ENCODE assay signal across 8 mouse cellular contexts in genomic region chr13:28512573-28513334, GRCm38 (mm10).
DNase-seq lines count a peak whose midpoint lies in the region; ATAC-seq and TF ChIP-seq lines count a peak whose summit lies in the region.

No protein-coding gene starts in this region.

- no peaks in the 10 kb centered on the region for H3K9me3 ChIP-seq in heart, postnatal 0 days (replicated peaks; ENCODE audit: control insufficient read depth, low read length)
- no peaks in the 10 kb centered on the region for H3K9me3 ChIP-seq in midbrain, embryonic 16.5 days (replicated peaks; ENCODE audit: control insufficient read depth, low read length, poor library complexity, severe bottlenecking)

- intact Hi-C loops in left cerebral cortex, postnatal 4 days (cut with DNase I) = no loop called here

- ATAC-seq in heart, postnatal 0 days (ENCODE audit: insufficient read depth, low read depth) = no peak
- peak; percentile 66 for ATAC-seq in midbrain, embryonic 16.5 days

- no peaks in the 10 kb centered on the region for H3K27me3 ChIP-seq in heart, postnatal 0 days (ENCODE audit: control insufficient read depth, insufficient read depth, low read length)
- H3K27me3 ChIP-seq in midbrain, embryonic 16.5 days (ENCODE audit: control insufficient read depth, insufficient read depth, low read depth, low read length) = no peaks in the 10 kb centered on the region

- 61% methylated on average over 11 of the region's 11 CpGs for WGBS in heart, postnatal 0 days
- 65% methylated on average over 11 of the region's 11 CpGs for WGBS in midbrain, embryonic 16.5 days

- peak; percentile 18 for DNase-seq in adrenal gland, postnatal 10 days
- no peak for DNase-seq in adrenal gland, postnatal 36 days
- peak; percentile 75 for DNase-seq in left cerebral cortex, postnatal 4 days
- no peak for DNase-seq in left cerebral cortex, adult 8-10 months (ENCODE audit: low spot score in 2 of 2)
- no peak for DNase-seq in heart, postnatal 0 days (ENCODE audit: low spot score)
- DNase-seq in thymus, postnatal 36 days = peak; percentile 92 to 97
- no peak for DNase-seq in urinary bladder, adult 18-20 months (ENCODE audit: low spot score in 2 of 2)

- TF ChIP-seq EP300 in heart, postnatal 0 days (IDR thresholded peaks at IDR 0.05; ENCODE audit: low read depth) = no peak

- no peaks in the 10 kb centered on the region for H3K36me3 ChIP-seq in heart, postnatal 0 days (replicated peaks; ENCODE audit: control insufficient read depth, insufficient read depth, low read length)
- no peaks in the 10 kb centered on the region for H3K36me3 ChIP-seq in midbrain, embryonic 16.5 days (ENCODE audit: control insufficient read depth, insufficient read depth, low read length)

- no peak overlapping the region for H3K9ac ChIP-seq in heart, postnatal 0 days (replicated peaks; ENCODE audit: low read depth, low read length)
- H3K9ac ChIP-seq in midbrain, embryonic 16.5 days (ENCODE audit: low read depth, low read length) = no peak overlapping the region

- peak overlapping the region; percentile 26; the same call in 1 of the 2 replicates for H3K4me2 ChIP-seq in heart, postnatal 0 days (ENCODE audit: low read depth, low read length)
- H3K4me2 ChIP-seq in midbrain, embryonic 16.5 days (ENCODE audit: low read length) = no peak overlapping the region

- peaks cover 3% of the 10 kb centered on the region for H3K4me1 ChIP-seq in heart, postnatal 0 days (ENCODE audit: control insufficient read depth, insufficient read depth)
- peaks cover 7% of the 10 kb centered on the region for H3K4me1 ChIP-seq in midbrain, embryonic 16.5 days (ENCODE audit: control insufficient read depth, insufficient read depth, low read length)

- peak overlapping the region; percentile 58; the same call in 1 of the 2 replicates for H3K27ac ChIP-seq in heart, postnatal 0 days (ENCODE audit: low read depth)
- H3K27ac ChIP-seq in midbrain, embryonic 16.5 days (ENCODE audit: low read length) = peak overlapping the region; percentile 18; the same call in 1 of the 2 replicates

- no peak for TF ChIP-seq CTCF in heart, postnatal 0 days (IDR thresholded peaks at IDR 0.05; ENCODE audit: low read depth)

- no peak overlapping the region for H3K4me3 ChIP-seq in heart, postnatal 0 days (ENCODE audit: low read depth, low read length)
- no peak overlapping the region for H3K4me3 ChIP-seq in midbrain, embryonic 16.5 days (ENCODE audit: low read depth, low read length)

Comparison
In these comparisons a context has a peak if more than half of its experiments do, and no peak if none do; other contexts are left out.
1. DNase-seq: peak in adrenal gland, postnatal 10 days (single experiment), left cerebral cortex, postnatal 4 days (single experiment) and thymus, postnatal 36 days (2 of 2); none in adrenal gland, postnatal 36 days (0 of 2), left cerebral cortex, adult 8-10 months (0 of 2), heart, postnatal 0 days (single experiment) and urinary bladder, adult 18-20 months (0 of 2).